Mouse (Mus musculus): ENCODE results near the gene Vmn1r208. TPM values are rescaled to one million over a fixed set of nuclear protein-coding genes. Genes with fewer than 3 reads are reported as not detected.
"Not testable (repeated sequence)": the region's sequence is repeated elsewhere in the genome, so short reads cannot be mapped to it uniquely, and the experiment has no call there.

The Vmn1r208 gene
- total RNA-seq (2022): not detected

DNA sequence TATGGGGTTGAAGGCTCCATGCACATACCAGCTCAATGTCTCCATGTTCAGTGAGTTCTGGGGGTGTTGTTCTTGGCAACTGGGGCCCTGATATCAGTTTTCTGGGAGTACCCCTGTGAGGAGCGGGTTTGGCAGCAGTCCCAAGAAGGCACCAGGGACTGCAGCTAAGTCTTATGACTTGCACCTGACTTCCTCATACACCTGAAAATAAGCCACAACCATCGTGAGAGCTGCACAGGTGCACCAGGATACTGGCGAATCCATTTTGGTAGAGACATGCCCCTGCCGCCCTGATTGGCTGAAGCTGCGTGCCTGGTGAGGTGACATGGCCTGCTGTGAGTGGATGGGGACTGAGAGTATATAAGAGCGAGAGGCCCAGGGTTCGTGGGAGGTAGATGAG, at the start of gene Vmn1r208:
Gene Vmn1r208, minus strand, starts transcription at position 101 of the 400 bp plus-strand sequence.
- not testable (repeated sequence) for DNase-seq (ENCODE audit: low spot score in 2 of 2)

DNA sequence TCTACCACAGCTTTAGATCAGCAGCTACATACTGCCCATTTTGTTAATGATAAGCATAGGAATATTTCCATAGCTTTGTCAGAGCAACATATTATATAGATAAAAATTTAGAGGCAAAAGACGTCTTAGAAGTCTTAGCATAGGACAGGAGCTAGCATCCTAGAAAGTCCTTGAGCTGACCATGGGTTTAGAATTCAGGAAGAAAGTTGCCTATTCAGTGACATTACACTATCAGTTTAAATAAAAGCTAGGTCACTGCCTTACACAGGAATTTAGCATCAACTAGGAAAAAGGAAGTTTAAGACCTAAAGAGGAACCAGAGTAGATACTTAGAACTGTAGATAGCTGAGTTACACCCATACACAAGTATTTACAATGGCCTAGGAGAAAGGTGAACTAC, 44.4 kb upstream of the Vmn1r208 start:
- DNase-seq (ENCODE audit: low spot score in 2 of 2): not testable (repeated sequence)

DNA sequence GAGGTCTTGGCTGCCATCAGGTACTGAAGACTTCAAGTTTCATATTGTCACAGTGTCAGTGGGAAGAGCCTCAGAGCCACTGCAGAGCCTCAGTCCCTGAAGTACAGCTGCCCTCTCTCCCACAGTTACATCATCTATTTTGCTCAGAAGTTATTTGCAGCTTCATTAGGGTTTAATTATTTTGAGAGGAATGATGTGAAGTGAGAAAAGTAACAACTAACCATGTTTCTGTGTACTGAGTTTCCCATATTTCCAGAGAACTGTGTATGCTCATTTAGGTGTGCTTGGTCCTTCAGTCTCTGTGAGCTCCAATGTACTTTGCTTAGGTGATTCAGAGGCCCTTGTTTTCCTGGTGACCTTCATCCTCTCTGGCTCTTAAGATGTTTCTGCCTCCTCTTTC, 32.4 kb upstream of the Vmn1r208 start, which contains the start of gene Vmn1r209:
Gene Vmn1r209, minus strand, starts transcription at position 101 of the 400 bp plus-strand sequence.
- DNase-seq (ENCODE audit: low spot score in 2 of 2): not testable (repeated sequence)

DNA sequence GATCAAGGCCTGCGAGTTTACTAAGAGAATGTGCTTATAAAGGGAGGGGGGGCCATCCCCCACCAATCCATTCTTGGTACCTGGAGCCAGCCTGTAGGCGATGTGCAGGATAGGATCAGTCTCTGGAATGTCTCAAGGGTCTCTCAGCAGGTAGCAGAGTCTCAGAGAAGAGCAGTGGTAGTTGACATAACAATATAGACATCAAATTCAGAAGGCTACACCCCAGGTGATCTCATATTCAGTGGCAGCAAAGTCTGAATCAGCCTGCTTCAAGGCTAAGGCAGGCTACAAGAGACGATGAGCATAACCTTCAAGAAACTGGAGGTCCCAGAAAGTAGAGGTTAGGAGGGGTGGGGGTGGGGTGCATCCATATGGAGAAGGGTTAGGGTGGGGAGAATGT, 10.9 kb upstream of the Vmn1r208 start:
- not testable (repeated sequence) for DNase-seq (ENCODE audit: low spot score in 2 of 2)

DNA sequence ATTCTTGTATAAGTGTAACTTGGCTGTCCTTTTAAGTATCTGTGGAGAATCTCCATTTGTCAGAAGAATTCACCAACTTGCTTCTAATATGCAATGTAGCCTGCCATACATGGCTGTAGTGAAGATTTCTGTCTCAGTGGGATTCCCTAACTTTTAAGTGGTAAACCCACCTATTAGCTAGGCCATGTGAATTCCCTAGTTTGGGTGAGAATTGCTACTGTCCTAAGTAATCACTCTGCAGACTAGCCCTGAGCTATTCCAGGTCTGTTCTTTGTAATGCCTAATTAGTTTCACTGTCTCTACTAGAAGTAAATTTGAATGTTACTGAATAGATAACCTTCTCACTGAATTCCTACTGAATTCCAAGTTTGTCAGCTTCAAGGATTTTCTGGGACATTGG, 7.0 kb upstream of the Vmn1r208 start:
- DNase-seq (ENCODE audit: low spot score in 2 of 2): not testable (repeated sequence)

DNA sequence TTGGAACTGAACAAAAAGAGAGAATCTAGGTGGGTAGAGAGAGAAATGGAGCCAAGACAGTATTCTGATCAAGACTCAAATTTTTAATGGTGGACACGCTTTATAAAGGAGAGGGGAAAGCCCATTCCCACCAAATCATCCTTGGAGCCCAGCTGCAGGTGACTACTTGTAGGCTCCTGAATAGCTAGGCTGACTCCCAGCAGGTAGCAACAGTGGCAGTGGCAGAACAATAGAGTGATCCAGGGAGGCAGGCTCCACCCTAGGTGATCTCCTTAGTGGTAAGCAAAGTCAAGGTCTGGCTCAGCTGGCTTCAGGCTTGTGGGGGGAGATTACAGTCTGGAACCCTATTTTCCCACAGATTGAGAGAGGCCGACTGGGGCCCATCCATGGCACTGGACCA, 5.6 kb downstream of the Vmn1r208 start:
- not testable (repeated sequence) for DNase-seq (ENCODE audit: low spot score in 2 of 2)

DNA sequence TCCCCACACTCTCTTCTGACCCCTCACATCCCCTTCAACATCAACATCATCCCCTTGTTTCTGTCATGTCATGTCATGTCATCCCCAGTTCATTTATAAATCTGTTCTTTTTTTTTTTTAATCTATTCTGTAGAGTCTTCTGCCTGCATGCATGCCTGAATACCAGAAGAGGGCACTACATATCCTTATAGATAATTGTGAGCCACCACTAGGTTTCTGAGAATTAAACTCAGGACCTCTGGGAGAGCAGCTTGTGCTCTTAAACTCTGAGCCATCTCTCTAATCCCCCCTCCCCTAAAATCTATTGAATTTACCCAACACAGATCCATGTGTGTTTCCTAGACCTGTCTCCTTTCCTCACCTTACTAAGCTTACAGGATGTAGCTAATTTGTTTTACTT, 29.7 kb downstream of the Vmn1r208 start:
- DNase-seq (ENCODE audit: low spot score in 2 of 2): no peak

DNA sequence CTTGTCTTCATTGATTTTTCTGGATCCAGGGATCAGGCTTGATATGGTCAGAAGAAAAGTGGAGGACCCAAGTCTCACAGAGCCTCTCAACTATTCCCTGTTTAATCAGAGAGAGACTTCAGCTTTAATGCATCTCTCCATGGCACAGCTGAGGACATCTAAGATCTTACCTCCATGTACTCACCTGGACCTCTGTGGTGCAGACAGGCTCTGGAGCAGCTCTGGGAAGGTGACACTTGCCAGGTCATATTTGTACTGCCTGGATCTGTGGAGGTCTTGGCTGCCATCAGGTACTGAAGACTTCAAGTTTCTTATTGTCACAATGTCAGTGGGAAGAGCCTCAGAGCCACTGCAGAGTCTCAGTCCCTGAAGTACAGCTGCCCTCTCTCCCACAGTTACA, 47.7 kb downstream of the Vmn1r208 start, which contains the start of gene Vmn1r207-ps:
Gene Vmn1r207-ps, minus strand, starts transcription at position 101 of the 400 bp plus-strand sequence.
- not testable (repeated sequence) for DNase-seq (ENCODE audit: low spot score in 2 of 2)

Other genes with a start within 250 kb of the Vmn1r208 start
- not detected for gene Vmn1r204, start 224.2 kb downstream of the Vmn1r208 start, total RNA-seq (2022)
- not detected for gene Vmn1r205, start 184.4 kb downstream of the Vmn1r208 start, total RNA-seq (2022)
- gene Vmn1r206, start 153.1 kb downstream of the Vmn1r208 start, total RNA-seq (2022): not detected
- not detected for gene Vmn1r207-ps, start 47.8 kb downstream of the Vmn1r208 start, total RNA-seq (2022)
- not detected for gene Vmn1r209, start 32.3 kb upstream of the Vmn1r208 start, total RNA-seq (2022)
- gene Vmn1r210, start 53.9 kb upstream of the Vmn1r208 start, total RNA-seq (2022): not detected
- gene Vmn1r211, start 80.2 kb upstream of the Vmn1r208 start, total RNA-seq (2022): not detected
- not detected for gene Vmn1r212, start 106.8 kb upstream of the Vmn1r208 start, total RNA-seq (2022)
- not detected for gene Vmn1r213, start 230.3 kb upstream of the Vmn1r208 start, total RNA-seq (2022)